ENCODE assay signal across 10 mouse cellular contexts in the genomic region with DNA sequence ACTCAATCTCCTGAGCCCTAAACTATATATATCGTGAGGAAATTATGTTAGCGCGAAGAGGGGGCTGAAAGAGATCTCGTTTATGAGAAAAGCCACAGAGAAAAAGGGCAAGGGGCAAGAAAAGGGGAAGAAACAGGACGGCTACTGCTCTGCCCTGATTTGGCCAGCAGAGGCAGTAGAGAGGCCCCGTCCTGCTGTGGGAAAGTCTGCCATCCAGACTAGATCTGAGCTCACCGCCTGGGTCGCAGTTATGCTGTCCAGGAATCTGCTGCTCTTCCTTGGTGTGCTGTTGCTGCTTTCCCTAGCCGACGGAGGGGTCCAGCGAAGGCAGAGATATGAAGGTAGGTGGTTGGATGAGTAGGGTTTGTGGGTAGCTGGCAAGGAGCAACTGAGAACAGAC. TPM values are rescaled to one million over a fixed set of nuclear protein-coding genes. Genes with fewer than 3 reads are reported as not detected.
DNase-seq lines count a peak whose midpoint lies in the region; ATAC-seq and TF ChIP-seq lines count a peak whose summit lies in the region.
"Had no signal": no experiment of that assay in that cellular context is flagged by ENCODE, and none has a peak within 500 bp of the region (broad histone marks: within the 10 kb centered on the region; RNA-seq: fewer than 3 reads in every experiment).

Wfdc10 (plus strand) TSS at position 189 of the 400 bp plus-strand sequence.

- H3K27me3 ChIP-seq in heart, postnatal 0 days (ENCODE audit: control insufficient read depth, insufficient read depth, low read length), result no peaks in the 10 kb centered on the region
- H3K27me3 ChIP-seq in heart, embryonic 11.5 days (ENCODE audit: control insufficient read depth, insufficient read depth, low read length), result 0 out of 2 replicates have a peak, but pooled peaks cover 6% of the 10 kb centered on the region
- H3K27me3 ChIP-seq in neural tube, embryonic 11.5 days (ENCODE audit: control insufficient read depth, insufficient read depth, low read length), result no peaks in the 10 kb centered on the region
- H3K27me3 ChIP-seq: stomach, embryonic 15.5 days had no signal

- DNase-seq in heart, postnatal 0 days (ENCODE audit: low spot score), result peak; percentile 49
- DNase-seq in 416B (ENCODE audit: low read depth) (peak; percentile 23), ZHBTc4 (ENCODE audit: low read depth, low spot score) (peak; percentile 82)
- peak; percentile 70 for DNase-seq in embryo, embryonic 11 days
- DNase-seq in kidney, postnatal 4 days, result peak; percentile 73 to 77
- DNase-seq in neural tube, embryonic 11.5 days (ENCODE audit: low spot score), result peak; percentile 65
- peak; percentile 29 to 36 for DNase-seq in urinary bladder, postnatal 36 days (ENCODE audit: low spot score in 2 of 2)

- no peaks in the 10 kb centered on the region for H3K36me3 ChIP-seq in heart, postnatal 0 days (replicated peaks; ENCODE audit: control insufficient read depth, insufficient read depth, low read length)
- H3K36me3 ChIP-seq in heart, embryonic 11.5 days (ENCODE audit: control insufficient read depth, insufficient read depth, low read length), result no peaks in the 10 kb centered on the region
- no peaks in the 10 kb centered on the region for H3K36me3 ChIP-seq in neural tube, embryonic 11.5 days (ENCODE audit: control insufficient read depth, insufficient read depth, low read length)
- H3K36me3 ChIP-seq: stomach, embryonic 15.5 days had no signal

- H3K4me2 ChIP-seq in heart, postnatal 0 days (ENCODE audit: low read depth, low read length), result no peak within 1 kb of the TSS
- H3K4me2 ChIP-seq in heart, embryonic 11.5 days, result no peak within 1 kb of the TSS
- H3K4me2 ChIP-seq in neural tube, embryonic 11.5 days (ENCODE audit: low read depth), result no peak within 1 kb of the TSS
- H3K4me2 ChIP-seq: stomach, embryonic 15.5 days had no signal

- no peaks in the 10 kb centered on the region for H3K4me1 ChIP-seq in heart, postnatal 0 days (ENCODE audit: control insufficient read depth, insufficient read depth)
- H3K4me1 ChIP-seq in heart, embryonic 11.5 days (ENCODE audit: control insufficient read depth, insufficient read depth, low read length), result no peaks in the 10 kb centered on the region
- H3K4me1 ChIP-seq in neural tube, embryonic 11.5 days (ENCODE audit: control insufficient read depth, insufficient read depth, low read length), result no peaks in the 10 kb centered on the region
- H3K4me1 ChIP-seq: stomach, embryonic 15.5 days had no signal

- H3K9me3 ChIP-seq in heart, postnatal 0 days (replicated peaks; ENCODE audit: control insufficient read depth, low read length), result no peaks in the 10 kb centered on the region
- no peaks in the 10 kb centered on the region for H3K9me3 ChIP-seq in heart, embryonic 11.5 days (replicated peaks; ENCODE audit: control insufficient read depth, low read length)
- no peaks in the 10 kb centered on the region for H3K9me3 ChIP-seq in neural tube, embryonic 11.5 days (ENCODE audit: control insufficient read depth, low read length)
- H3K9me3 ChIP-seq: stomach, embryonic 15.5 days had no signal

- 13% methylated on average over 11 of the region's 11 CpGs for WGBS in heart, postnatal 0 days
- 13% methylated on average over 11 of the region's 11 CpGs for WGBS in heart, embryonic 11.5 days (ENCODE audit: insufficient replicate concordance)
- WGBS in neural tube, embryonic 11.5 days, result 18% methylated on average over 11 of the region's 11 CpGs

- no peak within 1 kb of the TSS for H3K9ac ChIP-seq in heart, postnatal 0 days (replicated peaks; ENCODE audit: low read depth, low read length)
- H3K9ac ChIP-seq in heart, embryonic 11.5 days (ENCODE audit: low read depth, low read length), result no peak within 1 kb of the TSS
- no peak within 1 kb of the TSS for H3K9ac ChIP-seq in neural tube, embryonic 11.5 days (ENCODE audit: low read length)
- H3K9ac ChIP-seq: stomach, embryonic 15.5 days had no signal

- TF ChIP-seq CTCF in heart, postnatal 0 days (IDR thresholded peaks at IDR 0.05; ENCODE audit: low read depth), result peak; percentile 70

- no peak within 1 kb of the TSS for H3K4me3 ChIP-seq in heart, postnatal 0 days (ENCODE audit: low read depth, low read length)
- no peak within 1 kb of the TSS for H3K4me3 ChIP-seq in heart, embryonic 11.5 days (ENCODE audit: low read depth, low read length)
- H3K4me3 ChIP-seq in neural tube, embryonic 11.5 days (ENCODE audit: low read depth, low read length), result no peak within 1 kb of the TSS
- H3K4me3 ChIP-seq: stomach, embryonic 15.5 days had no signal

- H3K27ac ChIP-seq in heart, postnatal 0 days (ENCODE audit: low read depth), result no peak within 1 kb of the TSS
- no peak within 1 kb of the TSS for H3K27ac ChIP-seq in heart, embryonic 11.5 days (ENCODE audit: low read depth, low read length)
- H3K27ac ChIP-seq in neural tube, embryonic 11.5 days (ENCODE audit: low read depth, low read length), result no peak within 1 kb of the TSS
- H3K27ac ChIP-seq: stomach, embryonic 15.5 days had no signal

- TF ChIP-seq EP300 in heart, postnatal 0 days (IDR thresholded peaks at IDR 0.05; ENCODE audit: low read depth), result no peak

- ATAC-seq in heart, postnatal 0 days (ENCODE audit: insufficient read depth, low read depth), result no peak
- ATAC-seq in heart, embryonic 11.5 days (replicated peaks; ENCODE audit: insufficient number of reproducible peaks, low FRiP score, low TSS enrichment), result no peak
- no peak for ATAC-seq in neural tube, embryonic 11.5 days (ENCODE audit: insufficient read depth, low FRiP score, low TSS enrichment)

RNA-seq across cellular contexts. Expression of gene Wfdc10, which starts in this region (rescaled TPM):
- not detected in 2 replicates for total RNA-seq in heart, postnatal 0 days (2014; rRNA removed; ENCODE audit: low replicate concordance)
- not detected in 2 replicates for polyA plus RNA-seq in heart, postnatal 0 days (2015; fragmentation: Nextera tagmentation; extraction: Ambion mirVana)
- polyA plus RNA-seq in heart, embryonic 11.5 days (2014; fragmentation: Nextera tagmentation; extraction: Ambion mirVana), result 0.53 TPM in 1 of 2 replicates, not detected in the other
- polyA plus RNA-seq in neural tube, embryonic 11.5 days (2014; fragmentation: Nextera tagmentation; extraction: Ambion mirVana), result not detected in 2 replicates
- total RNA-seq: left cerebral cortex, adult 18-20 months had no signal

Comparison
In these comparisons a context has a peak if more than half of its experiments do, and no peak if none do; other contexts are left out.
1. Peak in DNase-seq in heart, postnatal 0 days; RNA of the gene not detected or under 1 TPM.
2. Peak in DNase-seq in neural tube, embryonic 11.5 days; RNA of the gene not detected or under 1 TPM.
3. DNase-seq: peak in every context shown above with its lines; median percentile 82 in ZHBTc4; 75 in kidney, postnatal 4 days; 70 in embryo, embryonic 11 days; 65 in neural tube, embryonic 11.5 days; 49 in heart, postnatal 0 days; 32 in urinary bladder, postnatal 36 days; 23 in 416B.